Mouse (Mus musculus): ENCODE data around the gene Angpt4.

DNA sequence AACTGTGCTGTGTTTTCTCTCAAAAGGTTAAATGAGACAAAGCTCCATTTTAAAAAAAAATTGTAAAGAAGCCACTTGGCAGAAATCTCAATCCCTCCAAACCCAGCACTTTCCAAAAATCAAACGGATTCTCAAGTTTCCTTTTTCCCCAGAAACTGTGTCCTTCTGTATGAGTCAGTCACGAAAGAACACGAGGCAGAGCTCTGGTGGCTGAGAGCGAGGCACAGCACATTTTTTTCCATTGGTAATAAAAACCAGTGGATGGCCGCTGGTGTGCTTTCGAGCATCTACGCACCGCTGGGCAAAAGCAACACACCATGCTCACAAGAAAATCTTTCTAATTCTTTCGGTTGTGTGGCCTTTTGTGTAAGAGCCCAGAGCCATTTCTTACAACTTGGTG is 73.0 kb downstream of the Angpt4 start:
- TF ChIP-seq CTCF (IDR thresholded peaks at IDR 0.05; ENCODE audit: low read depth), result no peak
- TF ChIP-seq EP300 (IDR thresholded peaks at IDR 0.05; ENCODE audit: low read depth), result no peak
